Comparison of ENCODE assay signal across 10 mouse cellular contexts in the genomic region with DNA sequence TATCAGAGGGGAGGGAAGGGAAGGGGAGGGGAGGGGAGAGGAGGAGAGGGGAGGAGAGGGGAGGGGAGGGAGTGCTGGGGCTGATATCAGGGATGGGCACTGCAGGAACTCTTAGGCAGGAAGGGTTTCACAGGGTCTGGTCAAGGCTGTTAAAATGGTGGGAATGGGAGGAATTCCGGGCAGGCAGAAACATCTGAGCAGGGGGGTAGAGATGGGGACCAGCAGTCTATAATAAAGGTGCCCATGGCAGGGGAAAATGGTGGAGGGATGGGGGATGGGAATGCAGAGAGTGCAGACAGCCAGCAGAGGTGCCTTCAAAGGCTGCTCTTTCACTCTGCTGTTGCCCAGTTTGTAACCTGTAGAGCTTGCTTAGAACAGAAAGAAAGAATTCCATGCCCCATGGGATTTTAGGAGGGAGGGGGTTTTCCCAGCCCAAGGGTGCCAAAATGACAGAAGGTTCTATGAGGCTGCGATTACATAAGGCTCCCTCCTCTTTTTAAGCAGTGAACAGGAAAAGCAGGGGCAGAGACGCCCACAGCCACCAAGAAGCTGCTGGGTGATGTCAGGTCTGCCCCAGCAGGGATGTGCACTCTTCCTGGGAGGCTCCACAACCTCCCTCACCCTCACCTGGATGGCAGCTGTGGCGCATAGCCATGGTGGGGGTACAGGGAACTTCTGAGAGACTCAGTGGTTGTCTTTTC.
DNase-seq lines count a peak whose midpoint lies in the region; ATAC-seq and TF ChIP-seq lines count a peak whose summit lies in the region.
"Had no signal": no experiment of that assay in that cellular context is flagged by ENCODE, and none has a peak within 500 bp of the region (broad histone marks: within the 10 kb centered on the region; RNA-seq: fewer than 3 reads in every experiment).

No protein-coding gene starts in this region.

- ATAC-seq in cerebellum, adult (ENCODE audit: insufficient number of reproducible peaks, low FRiP score, low TSS enrichment) = 0 out of 2 replicates have a peak, but pooled peaks have one; percentile 31

- no peak for DNase-seq in cerebellum, adult 8-10 months
- DNase-seq in layer of hippocampus, adult 18-20 months (ENCODE audit: low spot score in 2 of 2) = peak; percentile 67 to 84
- no peak for DNase-seq in layer of hippocampus, postnatal 10 days (ENCODE audit: low spot score in 2 of 2)
- peak; percentile 67 to 84 for DNase-seq in frontal cortex, postnatal 36 days (ENCODE audit: low spot score in 2 of 2)
- no peak for DNase-seq in lung, postnatal 25 days (ENCODE audit: low spot score)
- DNase-seq in spleen, postnatal 14 days (ENCODE audit: low spot score in 2 of 2) = no peak
- DNase-seq: adrenal gland, postnatal 25 days had no signal

- H3K4me3 ChIP-seq in myocyte = no peak overlapping the region
- H3K4me3 ChIP-seq: erythroblast, embryonic 14.5 days had no signal

- no peaks in the 10 kb centered on the region for H3K36me3 ChIP-seq in myocyte (ENCODE audit: control insufficient read depth, insufficient read depth)

- H3ac ChIP-seq in myocyte (ENCODE audit: control insufficient read depth, insufficient read length) = no peak overlapping the region

- H3K27me3 ChIP-seq in myocyte (ENCODE audit: control insufficient read depth, insufficient read depth, insufficient read length) = no peaks in the 10 kb centered on the region

- no peak for TF ChIP-seq POLR2A in myocyte (IDR thresholded peaks at IDR 0.05; ENCODE audit: insufficient read length, low read depth)

- H3K4me2 ChIP-seq in myocyte (ENCODE audit: low read depth) = peak overlapping the region; percentile 43

- H3K79me2 ChIP-seq in myocyte (ENCODE audit: control insufficient read depth, insufficient read depth) = no peaks in the 10 kb centered on the region

TF ChIP-seq in myocyte, 11 proteins besides CTCF, POLR2A, EP300 and RAD21:
- no peak for TF ChIP-seq E2F4 (IDR thresholded peaks at IDR 0.05; ENCODE audit: insufficient read depth)
- no peak for TF ChIP-seq POLR2AphosphoS2 (IDR thresholded peaks at IDR 0.05; ENCODE audit: insufficient read length, low read depth)
- TF ChIP-seq MYOD1 (IDR thresholded peaks at IDR 0.05; ENCODE audit: control insufficient read depth in 1 of 3, insufficient read length in 2 of 3, low read depth in 2 of 3) = no peak
- TF ChIP-seq MAX (IDR thresholded peaks at IDR 0.05; ENCODE audit: low read depth) = no peak
- TF ChIP-seq MYOG (IDR thresholded peaks at IDR 0.05; ENCODE audit: control insufficient read depth in 1 of 3, insufficient read depth in 1 of 3, insufficient read length in 2 of 3, low read depth in 2 of 3) = no peak
- TF ChIP-seq REST (IDR thresholded peaks at IDR 0.05; ENCODE audit: insufficient read depth, insufficient read length) = no peak
- no peak for TF ChIP-seq USF1 (IDR thresholded peaks at IDR 0.05; ENCODE audit: low read depth)
- TF ChIP-seq TCF12 (IDR thresholded peaks at IDR 0.05; ENCODE audit: insufficient read depth, poor library complexity, severe bottlenecking) = no peak
- no peak for TF ChIP-seq CEBPB (IDR thresholded peaks at IDR 0.05; ENCODE audit: insufficient read depth, poor library complexity, severe bottlenecking)
- TF ChIP-seq TCF3 (IDR thresholded peaks at IDR 0.05; ENCODE audit: insufficient read length, low read depth) = no peak
- no peak for TF ChIP-seq SRF (IDR thresholded peaks at IDR 0.05; ENCODE audit: control insufficient read depth, insufficient read length, low read depth)

Comparison
In these comparisons a context has a peak if more than half of its experiments do, and no peak if none do; other contexts are left out.
1. DNase-seq: peak in layer of hippocampus, adult 18-20 months (2 of 2) and frontal cortex, postnatal 36 days (2 of 2); none in cerebellum, adult 8-10 months (single experiment), layer of hippocampus, postnatal 10 days (0 of 2), lung, postnatal 25 days (single experiment) and spleen, postnatal 14 days (0 of 2).